Mouse (Mus musculus) liver, adult (tissue): ENCODE measurements around the gene Ergic3.

Source experiments
- GATA4 ChIP-seq: IDR thresholded peaks from 2 replicates; pipeline ENCODE4 v1.6.1; 2014; ENCODE audit warnings: mild to moderate bottlenecking, low read length; ENCODE audit not compliant: insufficient replicate concordance

The Ergic3 gene

DNA sequence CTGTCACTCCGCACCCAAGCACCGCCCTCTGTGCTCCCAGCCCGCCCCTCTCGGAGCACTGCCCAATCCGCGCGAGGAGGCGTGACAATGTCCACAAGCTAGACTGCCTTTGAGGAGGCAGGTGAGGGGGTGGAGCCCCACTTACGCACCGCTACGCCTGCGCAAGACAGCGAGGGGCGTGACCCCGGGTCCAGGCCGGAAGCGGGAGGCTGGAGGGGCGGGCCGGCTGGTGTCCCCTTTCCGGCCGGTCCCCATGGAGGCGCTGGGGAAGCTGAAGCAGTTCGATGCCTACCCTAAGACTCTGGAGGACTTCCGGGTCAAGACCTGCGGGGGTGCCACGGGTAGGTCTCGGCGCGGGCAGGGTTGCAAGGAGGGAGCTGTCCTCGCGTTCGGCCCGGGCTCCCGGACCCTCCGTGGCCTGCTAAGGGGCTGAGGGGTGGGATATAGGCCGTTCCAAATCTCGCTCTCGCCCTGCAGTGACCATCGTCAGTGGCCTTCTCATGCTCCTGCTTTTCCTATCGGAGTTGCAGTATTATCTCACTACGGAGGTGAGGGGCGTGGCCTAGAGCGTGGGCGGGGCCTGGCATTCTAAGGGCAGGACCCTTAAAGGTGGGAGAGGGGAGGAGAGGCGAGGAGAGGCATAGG is at the start of gene Ergic3, which contains the start of gene 6430550D23Rik:
TSS of gene Ergic3 (plus strand) at position 158 of the 645 bp plus-strand sequence.
TSS of gene 6430550D23Rik (minus strand) at position 90 of the 645 bp plus-strand sequence.
- TF ChIP-seq GATA4: no peak

- no peak for TF ChIP-seq GATA4
Observed at GRCm38 (mm10) chr2:155959981-155960380, 47.9 kb upstream of the Ergic3 start.

DNA sequence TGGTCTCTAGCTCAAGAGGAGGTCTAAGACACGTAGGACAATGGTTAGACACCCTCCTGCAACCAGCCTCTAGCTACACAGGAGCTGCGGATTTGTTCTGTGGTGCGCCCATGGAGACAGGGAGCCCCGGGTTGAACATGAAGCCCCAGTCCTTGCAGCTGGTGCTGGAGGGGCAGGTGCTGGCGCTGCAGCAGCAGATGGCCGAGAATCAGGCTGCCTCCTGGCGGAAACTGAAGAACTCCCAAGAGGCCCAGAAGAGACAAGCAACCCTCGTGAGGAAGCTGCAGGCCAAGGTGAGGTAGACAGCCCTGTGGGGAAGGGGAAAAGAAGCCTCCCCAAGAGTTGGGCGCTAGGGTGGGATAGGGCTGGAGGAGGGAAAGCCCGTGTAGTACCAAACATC is 46.0 kb upstream of the Ergic3 start:
- no peak for TF ChIP-seq GATA4

DNA sequence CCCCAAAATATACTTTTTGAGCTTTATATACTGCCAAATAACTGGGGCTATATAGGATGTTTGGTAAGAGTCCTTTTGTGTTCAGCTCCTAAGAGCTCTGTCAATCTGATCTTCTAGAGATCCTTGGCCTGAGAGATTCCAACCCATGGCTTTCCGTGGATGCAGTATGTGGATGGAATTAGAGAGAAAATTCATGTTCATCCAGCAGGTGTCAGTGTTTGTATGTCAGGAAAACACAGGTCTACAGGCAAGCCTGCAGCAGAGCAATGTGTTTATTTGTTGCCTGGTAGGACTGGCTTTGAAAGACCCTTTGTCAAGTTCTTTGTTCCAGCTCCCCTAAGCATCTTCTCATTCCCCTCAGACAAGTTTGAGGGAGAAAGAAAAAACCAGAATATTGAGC is 44.9 kb upstream of the Ergic3 start:
- TF ChIP-seq GATA4: no peak

GRCm38 (mm10) chr2:155973348-155973747 is 34.5 kb upstream of the Ergic3 start:
- no peak for TF ChIP-seq GATA4

- no peak for TF ChIP-seq GATA4
Observed at GRCm38 (mm10) chr2:155974087-155974731, 33.6 kb upstream of the Ergic3 start.

GRCm38 (mm10) chr2:155979328-155979991 is 28.4 kb upstream of the Ergic3 start:
- TF ChIP-seq GATA4: no peak

DNA sequence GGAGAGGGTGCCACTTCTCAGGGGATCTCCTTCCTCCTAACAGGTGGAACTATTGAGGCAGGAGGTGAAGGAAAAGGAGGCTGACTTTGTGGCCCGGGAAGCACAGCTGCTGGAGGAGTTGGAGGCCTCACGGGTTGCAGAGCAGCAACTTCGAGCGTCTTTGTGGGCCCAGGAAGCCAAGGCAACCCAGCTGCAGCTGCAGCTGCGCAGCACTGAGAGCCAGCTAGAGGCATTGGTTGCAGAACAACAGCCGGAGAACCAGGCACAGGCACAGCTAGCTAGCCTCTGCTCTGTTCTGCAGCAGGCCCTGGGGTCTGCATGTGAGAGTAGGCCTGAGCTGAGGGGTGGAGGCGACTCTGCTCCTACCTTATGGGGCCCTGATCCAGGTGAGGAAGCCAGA is 22.1 kb upstream of the Ergic3 start:
- no peak for TF ChIP-seq GATA4

DNA sequence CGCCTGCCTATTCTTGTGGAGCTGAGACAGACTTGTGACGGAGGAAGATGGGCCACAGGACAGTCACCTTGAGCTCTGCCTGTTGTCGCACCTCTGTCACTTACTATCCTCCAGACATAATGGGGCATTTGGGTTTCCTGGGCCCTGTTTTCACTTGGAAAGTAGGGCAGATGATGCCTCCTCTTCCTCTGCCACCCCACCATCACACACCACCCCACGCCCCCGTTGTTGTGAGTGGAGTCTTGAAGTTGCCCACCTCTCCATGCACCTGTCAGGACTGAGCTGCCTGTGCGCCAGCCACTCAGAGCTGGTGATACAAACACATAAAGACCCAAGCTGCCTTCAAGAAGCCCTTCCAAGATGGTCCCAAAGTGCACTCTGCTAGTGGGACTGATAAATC is 20.7 kb upstream of the Ergic3 start:
- no peak for TF ChIP-seq GATA4

DNA sequence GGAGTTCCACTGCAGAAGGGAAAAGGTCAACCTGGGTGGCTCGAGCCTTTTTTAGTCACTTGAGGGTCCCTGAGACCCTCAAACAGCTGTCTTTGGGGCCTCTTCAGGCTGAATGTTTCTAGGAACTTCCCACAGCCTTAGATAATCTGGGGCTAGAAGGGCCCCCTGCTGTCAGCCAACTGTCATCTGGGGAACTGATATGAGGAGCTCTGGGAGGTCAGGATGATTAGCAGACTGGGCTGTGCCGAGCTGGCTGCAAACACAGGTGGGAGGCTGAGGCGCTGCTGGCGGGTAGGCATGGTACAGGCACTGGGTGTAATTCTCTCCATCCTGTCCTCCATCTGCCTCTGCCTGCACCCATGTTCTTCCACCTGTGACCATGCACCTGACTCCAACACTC is 18.8 kb upstream of the Ergic3 start:
- no peak for TF ChIP-seq GATA4

- TF ChIP-seq GATA4: no peak
Observed at GRCm38 (mm10) chr2:155991151-155991550, 16.7 kb upstream of the Ergic3 start.

DNA sequence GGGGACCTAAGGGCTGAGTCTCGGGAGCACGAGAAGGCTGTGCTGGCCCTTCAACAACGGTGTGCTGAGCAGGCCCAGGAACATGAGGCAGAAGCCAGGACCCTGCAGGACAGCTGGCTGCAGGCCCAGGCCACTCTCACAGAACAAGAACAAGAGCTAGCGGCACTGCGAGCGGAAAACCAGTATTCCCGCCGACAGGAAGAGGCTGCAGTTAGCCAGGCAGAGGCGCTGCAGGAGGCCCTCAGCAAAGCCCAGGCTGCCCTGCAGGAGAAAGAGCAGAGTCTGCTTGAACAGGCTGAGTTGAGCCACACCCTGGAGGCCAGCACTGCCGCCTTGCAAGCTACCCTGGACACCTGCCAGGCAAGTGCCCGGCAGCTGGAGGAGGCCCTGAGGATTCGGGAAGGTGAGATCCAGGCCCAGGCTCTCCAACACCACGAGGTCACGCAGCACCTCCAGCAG is 16.0 kb upstream of the Ergic3 start:
- TF ChIP-seq GATA4: no peak

GRCm38 (mm10) chr2:156005393-156005792 is 2.5 kb upstream of the Ergic3 start:
- no peak for TF ChIP-seq GATA4

- TF ChIP-seq GATA4: no peak
Observed at GRCm38 (mm10) chr2:156018106-156018505, 10.3 kb downstream of the Ergic3 start.

GRCm38 (mm10) chr2:156021219-156021618 is 13.4 kb downstream of the Ergic3 start:
- TF ChIP-seq GATA4: no peak

DNA sequence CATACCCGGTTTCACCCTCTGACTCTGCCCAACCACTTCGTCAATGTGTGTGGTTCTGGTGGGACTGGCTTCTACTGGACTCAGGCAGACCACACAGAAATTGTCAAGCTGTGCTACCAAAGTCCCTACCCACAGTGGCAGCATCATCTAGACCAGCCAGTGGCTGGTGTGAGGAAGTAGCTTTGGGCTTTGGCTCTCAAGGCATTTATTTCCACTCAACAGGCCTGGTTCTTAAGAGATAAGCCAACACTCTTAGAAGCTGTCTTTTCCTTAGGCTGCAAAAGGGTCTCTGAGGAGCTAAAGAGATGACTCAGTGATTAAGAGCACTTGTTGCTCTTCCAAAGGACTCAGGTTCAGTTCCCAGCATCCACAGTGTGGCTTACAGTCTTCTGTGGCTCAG is 13.9 kb downstream of the Ergic3 start:
- no peak for TF ChIP-seq GATA4
